Mouse (Mus musculus) heart, adult 18-20 months (tissue): ENCODE data around the gene Suco. TPM values are rescaled to one million over a fixed set of nuclear protein-coding genes. Genes with fewer than 3 reads are reported as not detected.

ENCODE experiments used
- DNase-seq, 2 experiments: peaks; one replicate each; pipeline ENCODE4 v3.0.0; 2021 to 2022; ENCODE audit warnings: mixed read lengths in 1 of 2
- long read RNA-seq, 2 experiments: library from polyadenylated mRNA; stranded (forward); transcript quantifications; one replicate each; pipeline ENCODE4 v2.0.0; 2021
- total RNA-seq, 2 experiments: library from RNA; stranded (reverse); gene quantifications; 2 replicates each; pipeline ENCODE4 v1.2.3; 2021

The Suco gene
- total RNA-seq: 10 to 100 TPM; 14.1 to 14.8 TPM
- long read RNA-seq, experiment 1, partial matches to known transcripts: 0 of 5 reads
- long read RNA-seq, experiment 1, other reads (novel, unspliced or antisense): 5 of 5 reads
- long read RNA-seq, experiment 2, partial matches to known transcripts: 1 of 6 reads
- long read RNA-seq, experiment 2, other reads (novel, unspliced or antisense): 5 of 6 reads

DNA sequence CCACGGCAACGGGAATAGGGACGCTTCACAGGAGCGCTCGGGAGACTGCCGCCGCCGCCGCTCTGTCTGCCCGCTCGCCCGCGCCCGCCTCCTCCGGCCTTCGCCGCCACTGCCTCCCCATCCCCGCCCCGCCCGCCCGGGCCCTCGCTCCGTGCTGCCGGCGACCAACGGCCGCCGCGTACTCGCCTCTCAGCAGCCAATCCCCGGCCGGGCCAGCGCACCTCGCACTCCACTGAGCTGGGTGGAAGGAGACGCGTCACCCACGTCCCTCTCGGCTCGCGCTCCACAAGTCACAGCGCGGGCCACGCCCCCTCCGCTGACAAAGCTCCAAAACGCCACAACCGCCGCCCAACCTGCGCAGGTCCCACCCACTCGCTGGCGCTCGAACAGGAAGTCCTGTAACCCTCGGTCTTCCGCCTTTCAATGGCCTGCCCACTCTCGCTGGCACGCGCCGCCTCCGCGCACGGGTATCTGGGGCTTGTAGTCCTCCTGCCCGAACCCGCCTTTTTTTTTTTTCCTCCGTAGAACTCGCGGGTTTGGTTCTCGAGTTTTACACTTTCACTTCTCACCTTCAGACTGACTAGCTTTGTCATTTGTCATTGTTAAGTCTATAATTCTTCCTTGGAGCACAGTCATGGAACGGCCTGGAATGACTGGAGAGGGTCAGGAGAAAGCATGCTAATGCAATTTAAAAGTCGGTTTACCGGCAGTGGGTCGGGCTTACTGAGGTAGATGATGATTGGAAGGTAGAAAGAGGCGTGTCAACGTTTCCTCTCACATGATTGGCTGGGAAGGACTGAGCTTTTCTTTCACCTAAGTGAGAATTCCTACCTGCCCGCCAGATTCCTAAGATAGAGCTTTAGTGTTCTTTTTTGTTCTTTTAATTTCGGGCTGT, at the start of gene Suco:
Gene Suco, minus strand, starts transcription at position 130 of the 895 bp plus-strand sequence.
- DNase-seq: peak; percentile 99 to 100

DNA sequence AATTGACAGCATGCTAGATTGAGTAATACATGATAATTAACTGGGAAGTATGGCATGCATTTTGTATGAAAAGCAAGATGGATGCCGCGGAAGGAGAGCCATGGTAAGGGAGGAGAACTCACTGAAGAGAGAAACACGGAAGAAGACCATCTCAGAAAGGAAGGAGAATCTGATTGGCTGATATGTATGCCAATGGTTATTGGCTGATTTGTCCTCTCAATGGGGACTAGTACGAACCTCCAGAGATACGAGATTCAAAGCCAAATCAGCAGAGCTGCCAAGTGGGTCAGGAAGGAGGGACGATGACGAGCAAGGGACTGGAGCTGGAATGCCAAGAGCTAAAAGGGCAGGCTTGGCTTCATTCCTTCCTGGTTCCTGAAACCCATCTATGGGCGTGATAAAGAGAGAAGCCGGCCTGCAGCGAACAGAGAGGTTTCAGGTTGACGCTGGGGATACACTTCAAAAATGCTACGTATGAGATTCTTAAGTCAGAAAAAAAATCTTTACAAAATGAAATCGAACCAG, 48.9 kb upstream of the Suco start:
- peak; percentile 24 to 37 for DNase-seq

DNA sequence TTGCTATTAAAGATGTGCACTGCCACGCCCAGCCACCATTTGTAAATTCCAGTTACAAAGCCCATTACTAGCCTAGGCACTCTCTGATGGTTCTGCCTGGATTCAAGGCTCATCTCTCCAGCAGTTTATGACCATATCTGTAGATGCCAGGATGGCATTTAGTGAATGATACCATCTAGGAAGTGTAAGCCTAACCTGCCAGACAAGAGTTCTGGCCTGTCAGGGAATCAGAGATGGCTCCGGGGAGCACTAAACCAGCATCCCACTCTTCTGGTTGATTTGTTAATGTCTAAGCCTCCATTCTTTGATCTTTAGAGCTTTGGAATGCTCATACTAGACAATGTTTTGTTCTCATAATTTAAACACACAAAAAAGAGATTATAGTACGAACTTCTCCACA, 47.8 kb upstream of the Suco start:
- no peak for DNase-seq

DNA sequence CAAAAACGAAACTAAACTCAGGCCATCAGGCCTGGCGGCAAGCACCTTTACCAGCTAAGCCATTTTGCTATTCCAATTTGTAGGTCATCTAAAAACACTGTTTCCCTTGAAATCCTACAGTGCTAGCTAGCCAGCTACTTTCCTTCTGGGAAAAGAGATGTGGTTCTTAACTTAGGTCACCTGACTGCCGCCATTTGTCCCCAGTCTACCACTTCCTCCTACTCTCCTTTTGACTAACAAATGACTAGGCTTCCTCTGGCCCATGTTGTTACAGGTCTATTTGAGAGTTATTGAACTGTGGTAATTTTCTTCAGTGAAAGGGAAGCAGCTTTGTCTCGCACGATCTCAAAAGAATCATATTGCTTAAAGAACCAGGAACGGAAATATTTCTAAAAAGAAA, 45.4 kb upstream of the Suco start:
- no peak for DNase-seq

DNA sequence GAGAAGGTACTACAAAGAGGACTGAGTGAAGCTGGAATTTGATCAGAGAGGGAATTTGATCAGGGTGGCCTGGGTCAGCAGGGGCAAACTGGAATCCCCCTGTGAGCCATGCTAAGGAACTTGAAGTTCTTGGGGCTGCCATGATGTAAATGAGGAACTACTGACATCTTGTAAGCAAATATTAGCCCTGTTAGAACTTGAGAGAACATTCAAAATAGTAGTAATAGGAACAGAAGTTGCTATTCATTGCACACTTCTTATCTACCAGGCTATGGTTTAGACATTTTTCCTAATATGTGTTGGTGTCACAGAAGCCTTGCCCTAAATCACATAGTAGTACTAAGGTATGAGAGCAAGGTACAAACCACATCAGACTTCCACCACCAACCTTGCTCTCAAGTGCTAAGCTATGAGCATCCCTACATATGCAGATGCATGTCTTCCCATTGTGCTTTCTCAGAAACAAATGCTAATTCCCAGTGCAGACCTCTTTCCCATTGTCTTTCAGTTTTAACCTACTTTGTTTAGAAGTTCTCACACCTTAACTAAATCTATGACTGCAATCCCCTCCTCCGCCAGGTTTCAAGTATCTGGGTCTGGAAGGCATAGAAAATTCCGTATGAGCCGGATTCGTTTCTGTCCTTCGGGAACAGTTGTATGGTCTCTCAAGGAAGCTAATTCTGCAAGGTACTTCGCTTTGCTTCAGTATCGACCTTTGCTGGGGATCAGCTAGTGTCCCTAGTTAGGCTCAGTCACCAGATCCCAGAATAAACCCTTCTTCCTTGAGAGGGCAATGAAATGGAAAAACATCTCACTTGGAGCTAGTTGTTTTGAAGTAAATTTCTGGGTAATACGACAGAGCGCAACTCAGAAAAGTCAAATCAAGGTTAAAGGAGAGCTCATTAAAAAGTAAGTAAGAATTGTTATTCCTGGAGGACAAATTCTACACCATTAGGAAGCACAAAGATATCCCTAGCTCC, 44.3 kb upstream of the Suco start:
- DNase-seq: no peak

DNA sequence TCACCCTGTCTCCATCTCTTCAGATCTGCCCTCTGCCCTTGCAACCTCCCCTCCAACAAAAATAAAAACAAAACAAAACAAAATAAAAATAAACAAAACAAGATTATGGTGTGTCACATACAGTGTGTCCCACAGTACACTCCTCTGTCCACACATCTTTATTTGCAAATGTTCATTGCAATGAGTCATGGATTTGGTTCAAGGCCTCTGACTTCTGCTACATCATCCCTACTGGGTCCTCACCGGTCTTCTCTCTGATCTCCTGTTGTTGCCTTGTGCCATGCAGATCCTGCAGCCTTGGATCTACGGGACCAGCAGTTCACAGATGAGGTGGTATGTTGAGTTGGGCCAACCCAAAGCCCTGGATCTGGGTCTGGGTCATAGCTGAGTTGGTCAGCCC, 43.1 kb upstream of the Suco start:
- no peak for DNase-seq

DNA sequence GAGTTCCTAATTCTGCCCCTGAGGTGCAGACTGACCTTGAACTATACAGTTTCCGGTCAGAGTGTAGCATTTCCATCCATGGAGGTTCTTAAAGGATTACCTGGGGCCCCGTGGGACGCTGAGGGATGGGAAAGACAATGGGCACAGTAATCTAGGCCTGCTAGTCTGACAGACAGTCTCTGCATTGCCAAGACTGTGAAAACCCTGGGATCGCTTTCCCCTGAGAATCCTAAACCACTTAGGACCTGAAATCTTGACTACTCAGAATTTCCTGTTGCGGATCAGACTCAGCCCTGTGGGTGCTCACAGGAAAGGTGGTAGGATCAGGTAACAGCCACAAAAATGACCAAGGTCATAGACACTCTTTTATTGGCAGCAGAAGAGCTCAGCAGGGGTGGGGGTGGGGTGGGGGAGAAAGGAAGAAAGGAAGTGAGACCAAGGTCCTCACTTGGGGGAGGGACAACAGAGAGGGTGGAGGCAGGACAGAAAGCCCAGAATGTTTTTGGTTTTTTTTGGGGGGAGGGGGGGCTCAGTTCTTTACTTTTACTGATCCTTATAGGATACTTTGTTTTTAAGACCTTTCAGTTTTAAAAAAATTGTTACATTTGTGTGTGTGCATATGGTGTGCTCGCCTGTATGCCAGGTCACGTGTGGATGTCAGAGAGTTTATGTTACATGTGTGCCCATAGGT, 42.3 kb upstream of the Suco start:
- no peak for DNase-seq

DNA sequence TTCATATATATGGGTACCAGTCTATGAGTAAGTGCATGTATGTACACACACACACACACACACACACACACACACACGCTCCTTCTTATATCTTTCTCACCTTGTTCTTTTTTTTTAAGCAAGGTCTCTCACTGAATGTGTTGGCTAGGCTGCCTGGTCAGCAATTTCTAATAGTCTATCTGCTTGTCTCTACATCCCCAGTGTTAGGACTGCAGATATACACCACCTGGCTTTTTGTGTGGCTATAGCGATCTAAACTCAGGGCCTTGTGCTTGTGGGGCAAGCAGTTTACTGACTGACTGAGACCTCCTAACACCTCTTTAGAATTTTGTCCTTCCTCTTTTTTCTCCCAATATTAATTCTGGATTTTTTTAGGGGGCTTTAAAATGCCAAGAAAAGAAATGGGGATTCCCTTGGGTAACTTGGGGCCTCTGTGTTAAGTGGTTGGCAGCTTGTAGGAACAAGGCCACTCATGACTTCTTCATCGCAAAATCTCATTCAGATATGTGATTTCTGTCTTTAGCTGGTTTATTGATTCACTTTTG, 41.5 kb upstream of the Suco start:
- no peak for DNase-seq

DNA sequence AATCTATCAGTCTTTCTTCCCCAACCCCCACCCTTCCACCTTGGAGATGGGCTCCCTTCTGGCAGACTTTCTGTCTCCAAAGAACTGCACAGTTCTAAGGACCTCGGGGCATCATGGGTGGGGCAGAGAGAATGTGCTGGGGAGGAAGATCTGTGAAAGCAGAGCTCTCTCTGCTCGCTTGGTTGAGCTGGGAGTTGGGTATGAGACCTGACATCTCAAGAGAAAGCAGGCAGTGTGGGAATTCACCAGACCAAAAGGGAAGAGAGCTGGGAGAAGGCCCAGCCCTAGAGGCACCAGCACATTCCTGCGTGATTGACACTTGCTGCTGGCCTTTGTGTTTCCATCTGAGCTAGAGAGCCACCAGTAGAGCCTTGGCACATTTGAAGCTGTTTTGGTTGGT, 39.6 kb upstream of the Suco start:
- no peak for DNase-seq

DNA sequence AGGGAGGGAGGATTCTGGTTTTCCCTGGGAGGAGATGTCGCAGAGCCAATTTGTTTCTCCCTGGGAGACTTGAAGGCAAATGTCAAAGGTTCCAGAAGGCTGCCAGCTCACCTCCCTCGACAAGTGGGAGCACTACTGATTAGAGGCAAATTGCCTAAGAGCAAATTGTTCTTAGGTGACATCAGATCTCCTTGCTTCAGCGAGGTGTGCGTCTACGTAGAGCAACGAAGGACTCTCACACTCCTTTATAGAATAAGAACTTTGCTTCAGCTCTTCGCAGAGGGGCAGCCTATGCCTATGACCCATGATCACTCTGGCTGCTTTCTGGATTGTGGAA, 37.1 kb upstream of the Suco start:
- DNase-seq: no peak

DNA sequence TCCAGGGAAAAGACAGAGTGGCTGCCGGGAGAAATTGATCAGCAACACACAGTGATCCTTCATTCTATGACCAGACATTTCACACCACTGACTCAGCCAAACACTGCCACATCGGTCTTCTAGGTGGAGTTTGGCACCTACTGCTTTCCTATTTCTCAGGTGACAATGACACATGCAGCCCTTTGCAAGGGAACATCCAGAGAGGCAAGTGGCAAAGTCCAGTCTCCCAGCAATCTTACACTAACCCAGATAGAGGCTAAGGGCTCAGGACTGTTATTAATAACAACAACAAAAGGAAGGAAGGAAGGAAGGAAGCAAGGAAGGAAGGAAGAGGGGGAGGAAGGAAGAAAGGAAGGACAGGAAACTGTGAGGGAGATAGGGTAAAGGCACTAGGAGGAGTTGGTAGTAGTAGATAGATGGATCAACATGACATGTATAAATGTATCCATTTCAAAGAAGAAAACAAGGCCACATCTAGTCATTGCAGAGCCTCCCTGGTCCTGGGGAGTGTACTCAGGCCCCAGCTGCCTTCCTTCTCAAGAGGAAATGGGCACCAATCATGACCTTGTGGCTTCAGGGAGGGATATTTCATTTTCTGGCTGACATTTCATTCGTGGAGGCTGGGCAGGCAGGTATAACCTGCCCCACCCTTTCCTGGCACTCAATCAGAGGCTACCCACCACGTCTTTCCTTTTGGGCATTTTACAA, 36.6 kb upstream of the Suco start:
- no peak for DNase-seq

DNA sequence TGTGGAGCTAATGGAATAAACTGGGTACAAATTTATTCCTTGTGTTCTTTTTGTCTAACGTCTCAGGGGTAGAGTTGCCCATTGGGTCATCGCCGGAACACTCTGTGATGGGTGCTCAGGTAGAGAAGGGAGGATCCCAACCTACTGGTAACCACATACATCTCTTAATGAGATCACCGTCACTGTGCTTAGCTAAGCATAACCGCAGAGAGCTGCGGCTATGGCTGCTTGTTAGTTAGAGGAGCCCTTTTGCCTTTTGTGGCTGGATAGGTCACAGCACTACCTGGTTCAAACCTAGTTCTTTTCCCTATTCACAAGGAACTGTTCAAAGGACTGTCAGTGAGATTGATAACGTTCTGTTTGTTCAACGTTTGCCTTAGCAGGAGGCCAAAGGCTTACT, 32.6 kb upstream of the Suco start:
- DNase-seq: no peak

DNA sequence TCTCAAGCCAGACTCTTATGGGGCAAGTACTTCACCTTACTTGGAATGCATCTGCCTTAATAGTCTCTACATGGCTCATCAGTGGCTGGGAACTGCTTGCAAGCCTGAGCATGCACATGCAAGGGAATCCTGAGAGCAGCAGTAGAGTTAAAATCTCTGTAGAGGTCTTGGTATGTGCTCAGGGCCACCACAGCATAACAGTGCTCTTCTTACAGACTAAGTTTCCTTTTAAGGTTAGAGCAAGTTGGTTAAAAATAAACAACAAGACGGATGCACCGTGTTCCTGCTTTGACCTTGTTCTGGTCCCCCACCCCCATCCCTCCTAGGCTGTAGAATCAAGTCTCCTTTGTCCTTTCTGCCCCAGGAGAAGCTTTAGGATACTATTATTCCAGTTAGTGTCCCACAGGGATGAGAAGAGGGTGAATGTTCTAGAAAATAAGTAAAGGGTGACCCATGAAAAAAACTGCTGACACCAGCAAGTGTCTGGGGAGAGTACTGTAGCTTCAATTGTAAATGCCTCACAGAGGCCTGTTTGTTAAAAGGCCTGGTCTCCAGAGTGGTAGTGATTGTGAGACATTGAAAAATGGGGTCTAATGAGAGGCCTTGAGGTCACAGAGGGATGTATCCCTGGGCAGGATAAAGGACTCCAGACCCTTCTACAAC, 31.4 kb upstream of the Suco start:
- no peak for DNase-seq

DNA sequence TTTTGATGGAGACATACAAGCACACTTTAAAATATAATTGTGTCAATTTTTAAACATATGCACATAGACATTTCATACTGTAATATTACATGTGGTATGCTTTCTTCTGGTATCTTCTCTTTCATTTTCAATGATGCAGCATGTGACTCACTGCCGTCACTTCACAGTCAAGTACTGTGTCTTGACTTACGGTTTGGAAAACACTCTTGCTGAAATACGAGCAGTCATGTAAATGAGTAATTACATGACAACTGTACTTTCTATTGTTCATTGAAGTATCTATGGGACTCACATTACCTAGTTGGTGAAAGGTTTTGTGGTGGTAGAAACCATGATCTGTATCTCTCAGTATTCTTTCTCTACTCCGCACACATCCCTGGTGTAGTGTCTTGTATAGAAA, 30.6 kb upstream of the Suco start:
- DNase-seq: no peak

DNA sequence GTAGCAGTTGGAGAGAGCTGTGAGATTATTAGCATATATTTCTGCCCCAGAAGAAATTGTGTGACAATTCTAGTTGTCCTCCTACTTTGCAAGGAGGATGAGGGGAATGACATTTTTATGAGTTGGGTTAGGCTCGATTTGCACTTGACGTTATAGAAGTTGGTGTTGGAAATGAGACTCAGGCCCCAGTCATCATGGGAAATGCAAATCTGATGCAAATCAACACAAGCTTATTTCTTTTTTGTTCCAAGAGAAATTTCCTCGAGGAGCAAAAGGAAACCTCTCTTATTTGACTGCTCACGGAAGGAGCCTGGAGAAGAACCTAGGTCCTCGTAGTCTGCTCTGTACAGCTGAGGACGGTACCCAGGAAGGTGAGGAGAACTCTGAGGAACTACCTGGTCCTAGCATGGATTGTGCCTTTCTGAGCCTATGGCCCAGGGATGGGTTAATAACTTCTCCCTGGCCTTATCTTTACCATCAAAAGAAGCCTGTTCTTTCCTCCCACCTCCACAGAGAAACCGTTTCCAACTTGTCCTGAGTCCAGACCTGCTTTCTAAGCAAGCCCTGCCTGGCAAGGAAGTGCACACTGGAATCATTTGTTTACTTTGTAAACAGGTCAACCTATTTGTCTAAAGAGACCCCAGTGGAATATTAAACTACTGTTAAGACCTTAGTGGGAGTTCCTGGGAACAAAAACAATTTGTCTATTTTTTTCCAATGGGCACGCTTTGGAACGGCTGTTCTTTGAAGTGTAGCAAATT, 26.4 kb upstream of the Suco start:
- DNase-seq: no peak

DNA sequence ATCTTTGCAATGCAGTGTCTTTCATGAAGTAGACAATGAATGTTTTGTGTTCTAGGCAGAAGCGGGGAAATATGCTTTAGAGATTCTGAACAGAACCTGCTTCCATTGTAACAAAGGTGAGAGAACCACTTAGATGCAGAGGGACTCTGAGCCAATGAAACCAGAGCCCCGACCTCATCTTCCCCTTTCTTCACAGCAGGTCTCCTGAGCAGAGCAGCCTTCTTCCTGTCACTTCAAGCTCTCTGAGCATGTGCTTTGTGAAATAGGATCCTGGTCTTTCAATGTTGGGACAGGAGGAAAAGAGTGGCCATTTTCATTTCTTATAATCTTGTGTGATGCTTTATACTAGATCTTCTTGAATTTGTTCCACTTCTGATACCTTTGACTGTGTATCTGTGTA, 23.6 kb upstream of the Suco start:
- DNase-seq: no peak

DNA sequence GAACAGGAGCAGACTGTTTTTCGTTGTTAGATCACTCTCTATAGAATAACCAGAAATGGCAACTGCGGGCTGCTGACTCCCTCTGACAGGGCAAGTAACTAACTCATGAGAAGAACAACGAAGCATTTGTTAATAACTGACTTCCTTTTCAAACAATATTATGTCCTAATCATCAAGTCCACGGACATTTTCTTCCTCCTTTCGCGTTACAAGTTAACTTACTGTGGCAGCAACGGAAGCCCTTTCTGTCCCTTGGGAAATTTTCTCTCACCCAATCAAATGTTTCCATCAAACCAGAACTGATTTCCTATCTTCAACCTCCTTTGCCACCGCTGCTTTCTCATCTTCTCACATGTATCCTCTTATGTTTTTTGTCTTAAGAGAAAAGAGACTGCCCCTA, 20.8 kb upstream of the Suco start:
- DNase-seq: no peak

DNA sequence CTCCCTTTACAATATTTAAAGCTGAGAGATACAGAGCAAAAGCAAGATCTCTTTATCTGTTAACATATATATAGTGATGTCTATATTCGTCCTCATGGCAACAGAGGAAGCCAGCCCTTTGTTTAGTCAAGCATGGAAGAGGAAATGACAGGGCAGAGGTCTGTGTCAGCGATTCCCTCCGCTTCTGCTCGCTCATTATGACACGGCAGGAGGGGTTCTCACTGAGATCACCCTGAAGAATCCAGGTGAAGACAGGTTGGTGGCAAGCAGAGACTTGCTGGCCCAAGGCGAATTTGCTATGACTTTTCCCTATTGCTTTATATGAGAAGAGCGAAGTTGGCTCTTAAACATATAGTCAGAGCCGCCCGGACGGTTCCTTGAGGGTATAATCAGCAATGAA, 19.6 kb upstream of the Suco start:
- DNase-seq: peak; percentile 7 to 10

DNA sequence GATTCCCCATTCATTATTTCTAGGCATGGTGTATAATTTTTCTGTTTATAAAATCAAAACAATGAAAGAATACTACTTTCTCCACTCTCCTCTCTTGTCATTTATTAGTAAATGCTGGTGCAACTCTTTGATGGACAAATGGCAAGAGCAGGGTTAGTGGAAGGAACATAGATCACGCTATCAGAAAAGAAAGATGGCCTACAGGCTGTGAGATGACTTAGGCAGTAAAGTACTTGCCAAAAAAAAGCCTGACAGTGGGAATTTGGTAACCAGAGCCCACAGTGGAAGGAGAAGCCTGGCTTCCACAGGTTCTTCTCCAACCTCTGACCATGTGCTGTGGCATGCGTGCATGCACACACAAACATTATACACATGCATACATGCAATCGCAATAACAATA, 18.5 kb upstream of the Suco start:
- DNase-seq: no peak

DNA sequence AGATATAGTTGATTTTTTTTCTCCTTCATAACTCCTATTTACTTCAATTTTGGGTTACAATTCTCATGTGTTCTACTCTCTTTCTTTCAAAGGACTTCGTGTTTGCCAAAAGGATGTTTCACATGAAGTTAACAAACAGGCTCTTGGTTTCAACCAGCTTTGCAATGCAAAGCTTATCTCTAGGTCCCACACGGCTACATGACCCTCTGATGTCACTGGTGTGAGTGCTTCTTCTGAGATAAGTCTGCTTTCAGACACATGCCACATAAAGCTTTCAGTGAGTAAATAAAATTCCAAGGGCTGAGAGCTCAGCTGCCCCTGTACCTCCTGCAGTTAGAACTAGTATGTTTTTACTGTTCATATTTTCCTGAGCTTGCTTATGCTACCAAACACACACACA, 18.1 kb upstream of the Suco start:
- no peak for DNase-seq
